Mouse (Mus musculus): ENCODE data around the gene Fam133b. TPM values are rescaled to one million over a fixed set of nuclear protein-coding genes. Genes with fewer than 3 reads are reported as not detected.

Fam133b gene
- 17.6 and 18.7 TPM in 2 replicates for polyA plus RNA-seq (2015; fragmentation: Nextera tagmentation; extraction: Ambion mirVana)

GRCm38 (mm10) chr5:3543629-3544479 is at the start of gene Fam133b:
Gene Fam133b, plus strand, starts transcription at chr5:3543833.
- peak; percentile 97 for ATAC-seq
- Histone ChIP-seq H3K4me2 (ENCODE audit: low read depth, low read length) (peak within 1 kb of the TSS; percentile 62), H3K27me3 (replicated peaks; ENCODE audit: control insufficient read depth, insufficient read depth, low read length) (no peaks in the 10 kb centered on the region), H3K4me1 (ENCODE audit: control insufficient read depth, insufficient read depth, low read length) (peaks cover 7% of the 10 kb centered on the region), H3K9ac (ENCODE audit: low read depth, low read length) (peak within 1 kb of the TSS; percentile 96), H3K27ac (ENCODE audit: low read length) (peak within 1 kb of the TSS; percentile 90), H3K36me3 (ENCODE audit: control insufficient read depth, insufficient read depth, low read length) (peaks cover 4% of the 10 kb centered on the region; the same call in 1 of the 2 replicates), H3K9me3 (ENCODE audit: control insufficient read depth, low read length) (no peaks in the 10 kb centered on the region), H3K4me3 (ENCODE audit: low read length) (peak within 1 kb of the TSS; percentile 98)
- WGBS: under 1% methylated on average over 74 of the region's 80 CpGs

- WGBS: 90% methylated on average over 9 of the region's 9 CpGs
- Histone ChIP-seq H3K27ac (ENCODE audit: low read length) (no peak overlapping the region), H3K9me3 (ENCODE audit: control insufficient read depth, low read length) (no peaks in the 10 kb centered on the region), H3K4me2 (ENCODE audit: low read depth, low read length) (no peak overlapping the region), H3K4me1 (ENCODE audit: control insufficient read depth, insufficient read depth, low read length) (peaks cover 7% of the 10 kb centered on the region), H3K4me3 (ENCODE audit: low read length) (no peak overlapping the region), H3K9ac (ENCODE audit: low read depth, low read length) (no peak overlapping the region), H3K36me3 (ENCODE audit: control insufficient read depth, insufficient read depth, low read length) (no peaks in the 10 kb centered on the region), H3K27me3 (replicated peaks; ENCODE audit: control insufficient read depth, insufficient read depth, low read length) (no peaks in the 10 kb centered on the region)
- ATAC-seq: no peak
These were observed 49.7 kb upstream of the Fam133b start for GRCm38 (mm10) chr5:3493968-3494367.

- no peak overlapping the region for H3K9ac ChIP-seq (ENCODE audit: low read depth, low read length)
- H3K4me3 ChIP-seq (ENCODE audit: low read length): no peak overlapping the region
- no peaks in the 10 kb centered on the region for H3K27me3 ChIP-seq (replicated peaks; ENCODE audit: control insufficient read depth, insufficient read depth, low read length)
- no peak for ATAC-seq
- H3K9me3 ChIP-seq (ENCODE audit: control insufficient read depth, low read length): no peaks in the 10 kb centered on the region
- 82% methylated on average over 8 of the region's 8 CpGs for WGBS
- no peak overlapping the region for H3K27ac ChIP-seq (ENCODE audit: low read length)
- H3K4me1 ChIP-seq (ENCODE audit: control insufficient read depth, insufficient read depth, low read length): peaks cover 7% of the 10 kb centered on the region
- no peak overlapping the region for H3K4me2 ChIP-seq (ENCODE audit: low read depth, low read length)
- H3K36me3 ChIP-seq (ENCODE audit: control insufficient read depth, insufficient read depth, low read length): no peaks in the 10 kb centered on the region
These were observed 49.0 kb upstream of the Fam133b start for GRCm38 (mm10) chr5:3494452-3495187.

GRCm38 (mm10) chr5:3497505-3497925 is 46.1 kb upstream of the Fam133b start:
- no peak overlapping the region for H3K4me2 ChIP-seq (ENCODE audit: low read depth, low read length)
- WGBS: 86% methylated on average over 5 of the region's 5 CpGs
- no peak for ATAC-seq
- no peak overlapping the region for H3K27ac ChIP-seq (ENCODE audit: low read length)
- no peaks in the 10 kb centered on the region for H3K27me3 ChIP-seq (replicated peaks; ENCODE audit: control insufficient read depth, insufficient read depth, low read length)
- no peak overlapping the region for H3K4me3 ChIP-seq (ENCODE audit: low read length)
- H3K4me1 ChIP-seq (ENCODE audit: control insufficient read depth, insufficient read depth, low read length): peaks cover 12% of the 10 kb centered on the region
- H3K36me3 ChIP-seq (ENCODE audit: control insufficient read depth, insufficient read depth, low read length): no peaks in the 10 kb centered on the region
- no peaks in the 10 kb centered on the region for H3K9me3 ChIP-seq (ENCODE audit: control insufficient read depth, low read length)
- H3K9ac ChIP-seq (ENCODE audit: low read depth, low read length): no peak overlapping the region

GRCm38 (mm10) chr5:3500298-3500697 is 43.3 kb upstream of the Fam133b start:
- H3K27ac ChIP-seq (ENCODE audit: low read length): no peak overlapping the region
- no peak for ATAC-seq
- H3K9me3 ChIP-seq (ENCODE audit: control insufficient read depth, low read length): no peaks in the 10 kb centered on the region
- no peak overlapping the region for H3K4me3 ChIP-seq (ENCODE audit: low read length)
- no peak overlapping the region for H3K9ac ChIP-seq (ENCODE audit: low read depth, low read length)
- H3K27me3 ChIP-seq (replicated peaks; ENCODE audit: control insufficient read depth, insufficient read depth, low read length): no peaks in the 10 kb centered on the region
- no peaks in the 10 kb centered on the region for H3K36me3 ChIP-seq (ENCODE audit: control insufficient read depth, insufficient read depth, low read length)
- H3K4me2 ChIP-seq (ENCODE audit: low read depth, low read length): no peak overlapping the region
- H3K4me1 ChIP-seq (ENCODE audit: control insufficient read depth, insufficient read depth, low read length): peaks cover 19% of the 10 kb centered on the region
- WGBS: 86% methylated on average over 5 of the region's 5 CpGs

GRCm38 (mm10) chr5:3500957-3501563 is 42.6 kb upstream of the Fam133b start:
- Histone ChIP-seq H3K4me1 (ENCODE audit: control insufficient read depth, insufficient read depth, low read length) (peaks cover 19% of the 10 kb centered on the region), H3K9ac (ENCODE audit: low read depth, low read length) (no peak overlapping the region), H3K27me3 (replicated peaks; ENCODE audit: control insufficient read depth, insufficient read depth, low read length) (no peaks in the 10 kb centered on the region), H3K4me3 (ENCODE audit: low read length) (no peak overlapping the region), H3K9me3 (ENCODE audit: control insufficient read depth, low read length) (no peaks in the 10 kb centered on the region), H3K4me2 (ENCODE audit: low read depth, low read length) (0 out of 2 replicates have a peak overlapping the region, but pooled peaks have one; percentile 12), H3K27ac (ENCODE audit: low read length) (no peak overlapping the region), H3K36me3 (ENCODE audit: control insufficient read depth, insufficient read depth, low read length) (no peaks in the 10 kb centered on the region)
- 58% methylated on average over 8 of the region's 8 CpGs for WGBS
- ATAC-seq: no peak

GRCm38 (mm10) chr5:3501564-3502001 is 42.0 kb upstream of the Fam133b start:
- H3K9ac ChIP-seq (ENCODE audit: low read depth, low read length): no peak overlapping the region

GRCm38 (mm10) chr5:3502610-3503350 is 40.9 kb upstream of the Fam133b start:
- peak; percentile 60 for ATAC-seq
- WGBS: 47% methylated on average over 11 of the region's 11 CpGs
- Histone ChIP-seq H3K9ac (ENCODE audit: low read depth, low read length) (no peak overlapping the region), H3K36me3 (ENCODE audit: control insufficient read depth, insufficient read depth, low read length) (no peaks in the 10 kb centered on the region), H3K4me3 (ENCODE audit: low read length) (no peak overlapping the region), H3K27me3 (replicated peaks; ENCODE audit: control insufficient read depth, insufficient read depth, low read length) (no peaks in the 10 kb centered on the region), H3K4me1 (ENCODE audit: control insufficient read depth, insufficient read depth, low read length) (peaks cover 19% of the 10 kb centered on the region), H3K4me2 (ENCODE audit: low read depth, low read length) (no peak overlapping the region), H3K9me3 (ENCODE audit: control insufficient read depth, low read length) (no peaks in the 10 kb centered on the region), H3K27ac (ENCODE audit: low read length) (peak overlapping the region; percentile 35)

More at GRCm38 (mm10) chr5:3501564-3502001, 42.0 kb upstream of the Fam133b start:
- Histone ChIP-seq H3K27ac (ENCODE audit: low read length) (no peak overlapping the region; the same call in 1 of the 2 replicates), H3K36me3 (ENCODE audit: control insufficient read depth, insufficient read depth, low read length) (no peaks in the 10 kb centered on the region), H3K4me2 (ENCODE audit: low read depth, low read length) (0 out of 2 replicates have a peak overlapping the region, but pooled peaks have one; percentile 12), H3K4me1 (ENCODE audit: control insufficient read depth, insufficient read depth, low read length) (peaks cover 19% of the 10 kb centered on the region), H3K9me3 (ENCODE audit: control insufficient read depth, low read length) (no peaks in the 10 kb centered on the region), H3K4me3 (ENCODE audit: low read length) (no peak overlapping the region), H3K27me3 (replicated peaks; ENCODE audit: control insufficient read depth, insufficient read depth, low read length) (no peaks in the 10 kb centered on the region)
- 25% methylated on average over 8 of the region's 8 CpGs for WGBS
- peak; percentile 67 for ATAC-seq
